Mouse (Mus musculus): Measurements from ENCODE around the gene Asic2.
"Not testable (repeated sequence)": the region's sequence is repeated elsewhere in the genome, so short reads cannot be mapped to it uniquely, and the experiment has no call there.

The Asic2 gene

GRCm38 (mm10) chr11:81280070-81280469 lies 688.2 kb downstream of the Asic2 start:
- DNase-seq: no peak

GRCm38 (mm10) chr11:81277406-81277805 lies 690.9 kb downstream of the Asic2 start:
- DNase-seq: no peak

GRCm38 (mm10) chr11:81272677-81273418 lies 695.4 kb downstream of the Asic2 start:
- DNase-seq: no peak

- DNase-seq: no peak
Observed at GRCm38 (mm10) chr11:81271422-81271821, 696.8 kb downstream of the Asic2 start.

GRCm38 (mm10) chr11:81270518-81270917 lies 697.7 kb downstream of the Asic2 start:
- no peak for DNase-seq

GRCm38 (mm10) chr11:81263757-81264156 lies 704.5 kb downstream of the Asic2 start:
- no peak for DNase-seq

- DNase-seq: no peak
Observed at GRCm38 (mm10) chr11:81263193-81263592, 705.1 kb downstream of the Asic2 start.

- DNase-seq: no peak
Observed at GRCm38 (mm10) chr11:81261259-81261658, 707.0 kb downstream of the Asic2 start.

- not testable (repeated sequence) for DNase-seq
Observed at GRCm38 (mm10) chr11:81241183-81241582, 727.1 kb downstream of the Asic2 start.

- no peak for DNase-seq
Observed at GRCm38 (mm10) chr11:81239966-81240681, 728.1 kb downstream of the Asic2 start.

- peak; percentile 18 for DNase-seq
Observed at GRCm38 (mm10) chr11:81239091-81239490, 729.2 kb downstream of the Asic2 start.

GRCm38 (mm10) chr11:81236070-81236469 lies 732.2 kb downstream of the Asic2 start:
- DNase-seq: no peak

GRCm38 (mm10) chr11:81223361-81223760 lies 744.9 kb downstream of the Asic2 start:
- DNase-seq: peak; percentile 32

GRCm38 (mm10) chr11:81220786-81221185 lies 747.5 kb downstream of the Asic2 start:
- DNase-seq: no peak

GRCm38 (mm10) chr11:81205471-81205870 lies 762.8 kb downstream of the Asic2 start:
- peak; percentile 28 for DNase-seq

- DNase-seq: no peak
Observed at GRCm38 (mm10) chr11:81202578-81202977, 765.7 kb downstream of the Asic2 start.

- DNase-seq: no peak
Observed at GRCm38 (mm10) chr11:81193856-81194255, 774.4 kb downstream of the Asic2 start.

GRCm38 (mm10) chr11:81192155-81192554 lies 776.1 kb downstream of the Asic2 start:
- no peak for DNase-seq

GRCm38 (mm10) chr11:81189103-81189502 lies 779.2 kb downstream of the Asic2 start:
- DNase-seq: no peak

GRCm38 (mm10) chr11:81187851-81188250 lies 780.4 kb downstream of the Asic2 start:
- no peak for DNase-seq

GRCm38 (mm10) chr11:81184721-81185120 lies 783.5 kb downstream of the Asic2 start:
- no peak for DNase-seq

- DNase-seq: no peak
Observed at GRCm38 (mm10) chr11:81164890-81165289, 803.4 kb downstream of the Asic2 start.

- no peak for DNase-seq
Observed at GRCm38 (mm10) chr11:81163056-81163455, 805.2 kb downstream of the Asic2 start.

- DNase-seq: no peak
Observed at GRCm38 (mm10) chr11:81153841-81154240, 814.4 kb downstream of the Asic2 start.

Data from cerebellum, adult 9-11 months (tissue).